Mouse (Mus musculus): ENCODE measurements at regions not wholly inside any gene's neighbourhood (a gene's known extent, or its start where the extent isn't known, plus 50 kb on each side); places are given as distances from the start of the nearest gene placed in this dataset.

GRCm38 (mm10) chr14:60525284-60525962, 108.4 kb upstream of the Spata13 start:
- TF ChIP-seq CTCF (IDR thresholded peaks at IDR 0.05 in 2 of 3, conservative IDR thresholded peaks at IDR 0.05 in 1 of 3; ENCODE audit: control insufficient read depth in 1 of 3, insufficient read depth in 1 of 3, low read depth in 2 of 3, low read length in 3 of 3, poor library complexity in 1 of 3, severe bottlenecking in 1 of 3) (peak; percentile 70 to 88 (median 77)), MAX (IDR thresholded peaks at IDR 0.05; ENCODE audit: low read length) (no peak), MAZ (IDR thresholded peaks at IDR 0.05; ENCODE audit: low read depth, low read length) (no peak), RAD21 (IDR thresholded peaks at IDR 0.05; ENCODE audit: low read depth, low read length) (peak; percentile 85), HCFC1 (IDR thresholded peaks at IDR 0.05; ENCODE audit: low read depth, low read length) (no peak), GATA1 (IDR thresholded peaks at IDR 0.05; ENCODE audit: low read depth, low read length) (0 out of 2 replicates have a peak, but pooled peaks have one; percentile 2), SMC3 (IDR thresholded peaks at IDR 0.05; ENCODE audit: low read depth, low read length) (peak; percentile 93), CHD2 (IDR thresholded peaks at IDR 0.05; ENCODE audit: low read length) (no peak), ZC3H11A (IDR thresholded peaks at IDR 0.05; ENCODE audit: low read depth, low read length) (peak; percentile 82)
- H3K4me3 ChIP-seq (ENCODE audit: control insufficient read depth in 1 of 2, insufficient read depth in 1 of 2, low read depth in 2 of 2, low read length in 2 of 2) = no peak overlapping the region
- no peak overlapping the region for H3K9ac ChIP-seq (ENCODE audit: control insufficient read depth, low read depth, low read length, poor library complexity, severe bottlenecking)
- H3K27ac ChIP-seq (ENCODE audit: control insufficient read depth, low read depth, low read length) = no peak overlapping the region
- H3K4me1 ChIP-seq (ENCODE audit: control insufficient read depth in 1 of 2, insufficient read depth in 2 of 2, low read length in 2 of 2) = peaks cover 0 to 8% of the 10 kb centered on the region in 2 experiments; a peak in 3 of 4 replicates
- no peaks in the 10 kb centered on the region for H3K27me3 ChIP-seq (ENCODE audit: control insufficient read depth in 1 of 2, insufficient read depth in 2 of 2, low read length in 2 of 2)
- no peaks in the 10 kb centered on the region for H3K9me3 ChIP-seq (replicated peaks; ENCODE audit: insufficient read depth, low read length)
- peaks cover 0 to 3% of the 10 kb centered on the region in 2 experiments; a peak in 2 of 4 replicates for H3K36me3 ChIP-seq (ENCODE audit: control insufficient read depth in 1 of 2, insufficient read depth in 2 of 2, low read length in 2 of 2)
- DNase-seq (ENCODE audit: low read depth, low spot score) = peak; percentile 79
- no peaks in the 10 kb centered on the region for H3K79me2 ChIP-seq (ENCODE audit: control insufficient read depth, insufficient read depth, low read length, poor library complexity)

GRCm38 (mm10) chr14:60525979-60526378, 107.8 kb upstream of the Spata13 start:
- Histone ChIP-seq H3K36me3 (ENCODE audit: control insufficient read depth in 1 of 2, insufficient read depth in 2 of 2, low read length in 2 of 2) (peaks cover 0 to 3% of the 10 kb centered on the region in 2 experiments; a peak in 2 of 4 replicates), H3K9ac (ENCODE audit: control insufficient read depth, low read depth, low read length, poor library complexity, severe bottlenecking) (no peak overlapping the region), H3K27ac (ENCODE audit: control insufficient read depth, low read depth, low read length) (no peak overlapping the region), H3K4me3 (ENCODE audit: control insufficient read depth in 1 of 2, insufficient read depth in 1 of 2, low read depth in 2 of 2, low read length in 2 of 2) (no peak overlapping the region), H3K4me1 (ENCODE audit: control insufficient read depth in 1 of 2, insufficient read depth in 2 of 2, low read length in 2 of 2) (peaks cover 0 to 8% of the 10 kb centered on the region in 2 experiments; a peak in 3 of 4 replicates), H3K9me3 (replicated peaks; ENCODE audit: insufficient read depth, low read length) (no peaks in the 10 kb centered on the region), H3K79me2 (ENCODE audit: control insufficient read depth, insufficient read depth, low read length, poor library complexity) (no peaks in the 10 kb centered on the region), H3K27me3 (ENCODE audit: control insufficient read depth in 1 of 2, insufficient read depth in 2 of 2, low read length in 2 of 2) (no peaks in the 10 kb centered on the region)
- TF ChIP-seq ZC3H11A (IDR thresholded peaks at IDR 0.05; ENCODE audit: low read depth, low read length) (no peak), CTCF (IDR thresholded peaks at IDR 0.05 in 2 of 3, conservative IDR thresholded peaks at IDR 0.05 in 1 of 3; ENCODE audit: control insufficient read depth in 1 of 3, insufficient read depth in 1 of 3, low read depth in 2 of 3, low read length in 3 of 3, poor library complexity in 1 of 3, severe bottlenecking in 1 of 3) (no peak), ZMIZ1 (IDR thresholded peaks at IDR 0.05; ENCODE audit: low read depth, low read length) (no peak), RCOR1 (IDR thresholded peaks at IDR 0.05; ENCODE audit: low read depth, low read length) (no peak), CHD2 (IDR thresholded peaks at IDR 0.05; ENCODE audit: low read length) (no peak), UBTF (IDR thresholded peaks at IDR 0.05; ENCODE audit: borderline replicate concordance, insufficient read depth, low read depth, low read length) (no peak), MEF2A (IDR thresholded peaks at IDR 0.05; ENCODE audit: extremely low read depth, insufficient replicate concordance, low read depth, low read length, poor library complexity, severe bottlenecking) (no peak), TCF12 (IDR thresholded peaks at IDR 0.05; ENCODE audit: low read depth, low read length) (no peak), SIN3A (IDR thresholded peaks at IDR 0.05; ENCODE audit: low read length) (no peak), ELF1 (IDR thresholded peaks at IDR 0.05; ENCODE audit: low read depth, low read length) (no peak), EP300 (IDR thresholded peaks at IDR 0.05; ENCODE audit: low read depth in 1 of 2, low read length in 2 of 2) (no peak), POLR2AphosphoS2 (IDR thresholded peaks at IDR 0.05; ENCODE audit: low read length) (no peak)
- DNase-seq (ENCODE audit: low read depth, low spot score) = no peak

Data from MEL (cell line).